Mouse (Mus musculus): ENCODE measurements at regions not wholly inside any gene's neighbourhood (a gene's known extent, or its start where the extent isn't known, plus 50 kb on each side); places are given as distances from the start of the nearest gene placed in this dataset.

- TF ChIP-seq CTCF (IDR thresholded peaks at IDR 0.05; ENCODE audit: insufficient read depth, low read length): no peak
- TF ChIP-seq POLR2A (IDR thresholded peaks at IDR 0.05; ENCODE audit: borderline replicate concordance, extremely low read depth, low read depth, low read length): no peak
These were observed 161.9 kb upstream of the Lnx1 start for GRCm38 (mm10) chr5:74864540-74865157.
